Mouse (Mus musculus) limb, embryonic 13.5 days (tissue): ENCODE measurements around the gene Jdp2. TPM values are rescaled to one million over a fixed set of nuclear protein-coding genes. Genes with fewer than 3 reads are reported as not detected.
"Not testable (repeated sequence)": the region's sequence is repeated elsewhere in the genome, so short reads cannot be mapped to it uniquely, and the experiment has no call there.

Experiments
- ATAC-seq: fragments of 200-750 bp; cut with Nextera tagmentation; 2 replicates; pipeline ENCODE4 v1.8.0; 2017; ENCODE audit warnings: low read depth, moderate number of reproducible peaks, moderate TSS enrichment; ENCODE audit not compliant: low FRiP score
- H3K27ac ChIP-seq: fragments of 300-500 bp; sonication (generic); 2 replicates; pipeline ENCODE4 v1.5.1; 2015; ENCODE audit warnings: inconsistent platforms, mild to moderate bottlenecking, moderate library complexity
- H3K27me3 ChIP-seq: fragments of 300-500 bp; sonication (generic); 2 replicates; pipeline ENCODE4 v1.6.1; 2015; ENCODE audit warnings: mild to moderate bottlenecking, inconsistent platforms
- H3K36me3 ChIP-seq: fragments of 300-500 bp; sonication (generic); 2 replicates; pipeline ENCODE4 v1.6.1; 2015; ENCODE audit warnings: inconsistent platforms, mild to moderate bottlenecking, moderate library complexity
- H3K4me1 ChIP-seq: fragments of 300-500 bp; sonication (generic); 2 replicates; pipeline ENCODE4 v1.6.1; 2015; ENCODE audit warnings: inconsistent platforms
- H3K4me2 ChIP-seq: fragments of 300-500 bp; sonication (generic); replicated peaks from 2 replicates; pipeline ENCODE4 v1.6.1; 2015; ENCODE audit warnings: inconsistent platforms, mild to moderate bottlenecking, moderate library complexity
- H3K4me3 ChIP-seq: fragments of 300-500 bp; sonication (generic); 2 replicates; pipeline ENCODE4 v1.5.1; 2015; ENCODE audit warnings: moderate library complexity, mild to moderate bottlenecking, inconsistent platforms
- H3K9ac ChIP-seq: fragments of 300-500 bp; sonication (generic); 2 replicates; pipeline ENCODE4 v1.6.1; 2015; ENCODE audit warnings: mild to moderate bottlenecking, inconsistent platforms
- H3K9me3 ChIP-seq: fragments of 300-500 bp; sonication (generic); 2 replicates; pipeline ENCODE4 v1.6.1; 2016; ENCODE audit warnings: inconsistent platforms
- WGBS: fragments of 180-500 bp; shearing (Covaris S2); methylation state at CpG from one replicate; pipeline ENCODE4 v1.1.7; 2015; 5-methylcytosine and 5-hydroxymethylcytosine counted together
- polyA plus RNA-seq: library from polyadenylated mRNA; unstranded; fragments of >200 nt; fragmentation: Nextera tagmentation; extraction: Ambion mirVana; gene quantifications from 2 replicates; pipeline ENCODE4 v1.2.1, GENCODE M21; 2015

The Jdp2 gene
- polyA plus RNA-seq, 1 experiment from 2014 or later, result 1.2 TPM

GRCm38 (mm10) chr12:85641564-85641931 lies 42.7 kb downstream of the Jdp2 start:
- H3K4me3 ChIP-seq, result no peak overlapping the region
- H3K9ac ChIP-seq, result no peak overlapping the region; the same call in 1 of the 2 replicates
- ATAC-seq, result no peak
- H3K27me3 ChIP-seq, result no peaks in the 10 kb centered on the region
- no peaks in the 10 kb centered on the region for H3K4me1 ChIP-seq
- peaks cover 48% of the 10 kb centered on the region for H3K36me3 ChIP-seq
- H3K27ac ChIP-seq, result no peak overlapping the region
- 62% methylated on average over 4 of the region's 4 CpGs for WGBS
- H3K9me3 ChIP-seq, result no peaks in the 10 kb centered on the region
- H3K4me2 ChIP-seq, result no peak overlapping the region

- Histone ChIP-seq H3K36me3 (peaks cover 34% of the 10 kb centered on the region), H3K4me3 (no peak overlapping the region), H3K27ac (no peak overlapping the region), H3K4me2 (no peak overlapping the region), H3K27me3 (no peaks in the 10 kb centered on the region), H3K9me3 (no peaks in the 10 kb centered on the region), H3K9ac (no peak overlapping the region), H3K4me1 (no peaks in the 10 kb centered on the region)
- 64% methylated on average over 5 of the region's 5 CpGs for WGBS
- no peak for ATAC-seq
These were observed 44.9 kb downstream of the Jdp2 start for GRCm38 (mm10) chr12:85643735-85644134.

DNA sequence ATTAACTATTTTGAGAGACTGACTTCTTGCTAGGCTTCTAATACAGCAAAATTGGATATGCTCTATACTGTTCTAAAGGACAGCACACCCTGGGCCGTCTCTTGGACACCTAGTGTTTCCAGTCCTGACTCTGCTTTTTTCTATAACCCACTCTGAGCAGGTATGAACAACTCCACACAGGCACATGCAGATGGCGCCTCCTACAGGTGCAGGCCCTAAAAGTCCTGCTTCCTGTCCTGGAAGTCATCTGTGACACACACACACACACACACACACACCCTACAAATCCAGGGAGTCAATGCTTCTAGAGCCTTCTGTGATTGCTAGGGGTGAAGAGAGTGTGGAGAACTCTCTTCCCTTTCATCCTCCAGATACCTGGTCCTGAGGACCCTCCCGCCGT lies 46.8 kb downstream of the Jdp2 start:
- Histone ChIP-seq H3K9me3 (no peaks in the 10 kb centered on the region), H3K27me3 (no peaks in the 10 kb centered on the region), H3K4me3 (no peak overlapping the region), H3K36me3 (peaks cover 16% of the 10 kb centered on the region; the same call in 1 of the 2 replicates), H3K4me2 (no peak overlapping the region), H3K27ac (no peak overlapping the region), H3K4me1 (no peaks in the 10 kb centered on the region), H3K9ac (no peak overlapping the region)
- 96% methylated on average over 4 of the region's 4 CpGs for WGBS
- ATAC-seq, result no peak

GRCm38 (mm10) chr12:85647346-85647745 lies 48.5 kb downstream of the Jdp2 start:
- Histone ChIP-seq H3K27ac (no peak overlapping the region), H3K27me3 (no peaks in the 10 kb centered on the region), H3K9ac (no peak overlapping the region), H3K4me2 (no peak overlapping the region), H3K4me1 (no peaks in the 10 kb centered on the region), H3K9me3 (0 out of 2 replicates have a peak, but pooled peaks cover 9% of the 10 kb centered on the region), H3K36me3 (peaks cover 6% of the 10 kb centered on the region; the same call in 1 of the 2 replicates), H3K4me3 (no peak overlapping the region)
- 47% methylated on average over 10 of the region's 10 CpGs for WGBS
- ATAC-seq, result no peak

DNA sequence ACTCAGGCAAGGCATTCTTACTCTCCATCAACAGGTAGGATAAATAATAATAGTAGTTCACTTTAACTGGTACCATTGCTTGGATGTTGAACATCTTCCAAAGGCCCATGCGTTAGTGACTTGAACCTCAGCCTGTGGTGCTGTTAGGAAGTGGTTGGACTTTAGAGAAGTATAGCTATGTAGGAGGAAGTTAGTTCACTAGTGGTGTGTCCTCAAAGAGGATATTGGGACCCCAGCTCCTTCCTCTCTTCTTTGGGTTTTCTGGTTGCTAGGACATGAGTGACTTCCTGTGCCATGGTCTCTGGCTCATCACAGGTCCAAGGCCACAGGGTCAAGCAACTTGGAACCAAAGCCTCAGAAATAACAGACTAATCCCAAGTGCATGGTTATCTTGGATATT lies 49.1 kb downstream of the Jdp2 start:
- no peaks in the 10 kb centered on the region for H3K4me1 ChIP-seq
- no peak overlapping the region for H3K4me2 ChIP-seq
- H3K27me3 ChIP-seq, result no peaks in the 10 kb centered on the region
- no peak for ATAC-seq
- H3K27ac ChIP-seq, result no peak overlapping the region
- H3K4me3 ChIP-seq, result no peak overlapping the region
- WGBS, result 89% methylated on average over 1 of the region's 1 CpGs
- 0 out of 2 replicates have a peak, but pooled peaks cover 9% of the 10 kb centered on the region for H3K9me3 ChIP-seq
- no peak overlapping the region for H3K9ac ChIP-seq
- H3K36me3 ChIP-seq, result peaks cover 6% of the 10 kb centered on the region; the same call in 1 of the 2 replicates

DNA sequence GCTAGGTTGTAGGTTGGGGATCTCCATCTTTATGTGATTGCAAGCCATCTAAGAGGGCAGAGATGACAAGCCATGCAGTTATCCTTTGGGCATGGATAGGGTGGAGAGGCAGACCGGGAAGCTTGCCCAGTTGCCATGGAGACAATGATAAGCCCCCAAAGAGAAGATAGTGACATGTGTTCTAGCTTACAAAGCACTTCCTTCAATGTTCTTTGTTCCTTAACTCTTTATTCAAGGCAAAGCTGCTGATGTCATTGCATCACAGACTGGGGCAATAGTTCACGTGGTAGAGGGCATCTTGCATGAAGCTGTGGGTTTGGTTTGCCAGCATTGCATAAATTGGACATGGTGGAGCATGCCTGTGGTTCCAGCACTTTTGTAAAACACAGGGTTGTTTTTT lies 60.5 kb downstream of the Jdp2 start:
- Histone ChIP-seq H3K36me3 (no peaks in the 10 kb centered on the region), H3K4me3 (no peak overlapping the region), H3K27ac (no peak overlapping the region), H3K27me3 (no peaks in the 10 kb centered on the region), H3K9me3 (no peaks in the 10 kb centered on the region), H3K9ac (no peak overlapping the region), H3K4me2 (no peak overlapping the region), H3K4me1 (no peaks in the 10 kb centered on the region)
- no peak for ATAC-seq
- WGBS, result 72% methylated on average over 2 of the region's 2 CpGs

- Histone ChIP-seq H3K27ac (no peak overlapping the region), H3K4me1 (no peaks in the 10 kb centered on the region), H3K4me3 (no peak overlapping the region), H3K9me3 (no peaks in the 10 kb centered on the region), H3K36me3 (no peaks in the 10 kb centered on the region), H3K4me2 (no peak overlapping the region), H3K9ac (no peak overlapping the region), H3K27me3 (no peaks in the 10 kb centered on the region)
- no peak for ATAC-seq
- WGBS, result 86% methylated on average over 12 of the region's 12 CpGs
These were observed 62.0 kb downstream of the Jdp2 start for GRCm38 (mm10) chr12:85660855-85661254.

GRCm38 (mm10) chr12:85662232-85662631 lies 63.4 kb downstream of the Jdp2 start:
- H3K4me1 ChIP-seq, H3K27me3 ChIP-seq, ATAC-seq, H3K9me3 ChIP-seq, H3K27ac ChIP-seq, H3K9ac ChIP-seq, H3K36me3 ChIP-seq, H3K4me2 ChIP-seq, H3K4me3 ChIP-seq: not testable (repeated sequence)
- 87% methylated on average over 8 of the region's 8 CpGs for WGBS

GRCm38 (mm10) chr12:85662896-85663295 lies 64.1 kb downstream of the Jdp2 start:
- ATAC-seq, result no peak
- Histone ChIP-seq H3K4me2 (peak overlapping the region; percentile 23; the same call in 1 of the 2 replicates), H3K4me1 (no peaks in the 10 kb centered on the region), H3K9me3 (no peaks in the 10 kb centered on the region), H3K4me3 (no peak overlapping the region), H3K36me3 (no peaks in the 10 kb centered on the region), H3K27ac (no peak overlapping the region), H3K27me3 (no peaks in the 10 kb centered on the region), H3K9ac (no peak overlapping the region)
- WGBS, result 15% methylated on average over 9 of the region's 9 CpGs

GRCm38 (mm10) chr12:85666112-85666511 lies 67.3 kb downstream of the Jdp2 start:
- Histone ChIP-seq H3K27me3 (no peaks in the 10 kb centered on the region), H3K9me3 (no peaks in the 10 kb centered on the region; the same call in 1 of the 2 replicates), H3K27ac (no peak overlapping the region), H3K36me3 (no peaks in the 10 kb centered on the region), H3K9ac (no peak overlapping the region), H3K4me3 (no peak overlapping the region), H3K4me2 (no peak overlapping the region), H3K4me1 (peaks cover 7% of the 10 kb centered on the region)
- 82% methylated on average over 8 of the region's 8 CpGs for WGBS
- ATAC-seq, result no peak

DNA sequence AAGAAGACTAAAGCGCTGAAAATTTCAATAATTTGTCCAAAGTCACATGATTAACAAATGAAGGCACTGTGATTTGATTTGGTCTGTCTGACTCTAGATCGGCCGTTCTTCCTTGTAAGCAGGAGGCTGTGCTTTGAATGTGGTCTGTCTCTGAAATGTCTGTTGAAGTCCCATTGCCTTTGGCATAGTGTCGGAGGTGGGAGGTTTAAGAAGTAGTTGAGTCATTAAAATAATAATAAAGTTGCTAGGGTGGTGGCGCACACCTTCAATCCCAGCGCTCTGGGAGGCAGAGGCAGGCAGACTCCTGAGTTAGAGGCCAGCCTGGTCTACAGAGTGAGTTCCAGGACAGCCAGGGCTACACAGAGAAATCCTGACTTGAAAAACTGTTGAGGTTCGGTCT lies 68.2 kb downstream of the Jdp2 start:
- no peaks in the 10 kb centered on the region for H3K27me3 ChIP-seq
- peaks cover 7% of the 10 kb centered on the region for H3K4me1 ChIP-seq
- no peak overlapping the region for H3K4me2 ChIP-seq
- no peak overlapping the region for H3K4me3 ChIP-seq
- ATAC-seq, result no peak
- no peak overlapping the region for H3K9ac ChIP-seq
- WGBS, result 89% methylated on average over 7 of the region's 7 CpGs
- no peaks in the 10 kb centered on the region for H3K36me3 ChIP-seq
- H3K9me3 ChIP-seq, result no peaks in the 10 kb centered on the region; the same call in 1 of the 2 replicates
- H3K27ac ChIP-seq, result no peak overlapping the region

- no peak overlapping the region for H3K4me3 ChIP-seq
- H3K36me3 ChIP-seq, result no peaks in the 10 kb centered on the region
- H3K27ac ChIP-seq, result no peak overlapping the region
- no peak overlapping the region for H3K4me2 ChIP-seq
- no peak overlapping the region for H3K9ac ChIP-seq
- 32% methylated on average over 3 of the region's 3 CpGs for WGBS
- H3K4me1 ChIP-seq, result peaks cover 7% of the 10 kb centered on the region
- no peak for ATAC-seq
- no peaks in the 10 kb centered on the region for H3K27me3 ChIP-seq
- no peaks in the 10 kb centered on the region; the same call in 1 of the 2 replicates for H3K9me3 ChIP-seq
These were observed 69.9 kb downstream of the Jdp2 start for GRCm38 (mm10) chr12:85668696-85669095.

DNA sequence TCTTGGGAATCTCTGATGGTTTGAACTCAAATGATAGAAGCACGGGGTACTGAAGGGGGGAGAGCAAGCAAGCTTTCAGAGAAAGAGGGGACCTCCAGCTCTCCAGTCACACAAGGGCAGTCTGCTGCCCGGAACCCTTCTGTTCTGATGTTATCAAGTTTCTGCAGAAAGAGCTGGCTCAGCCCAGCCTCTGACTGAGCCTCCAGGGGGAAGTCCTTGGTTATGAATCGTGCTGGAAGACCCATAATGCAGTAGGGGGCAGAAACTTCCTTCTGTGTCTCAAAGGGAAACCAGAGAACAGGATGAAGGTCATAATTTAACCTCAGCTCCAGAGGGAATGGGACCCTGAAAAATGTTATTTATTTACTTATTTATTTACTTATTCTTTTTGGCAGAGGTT lies 71.3 kb downstream of the Jdp2 start:
- Histone ChIP-seq H3K4me3 (no peak overlapping the region), H3K4me2 (no peak overlapping the region), H3K4me1 (peaks cover 7% of the 10 kb centered on the region), H3K27ac (no peak overlapping the region), H3K9ac (no peak overlapping the region), H3K9me3 (no peaks in the 10 kb centered on the region; the same call in 1 of the 2 replicates), H3K27me3 (no peaks in the 10 kb centered on the region), H3K36me3 (no peaks in the 10 kb centered on the region)
- no peak for ATAC-seq
- 73% methylated on average over 3 of the region's 3 CpGs for WGBS
